ENCODE assay signal across 8 mouse cellular contexts in genomic region chr17:53387581-53388473, GRCm38 (mm10).
DNase-seq lines count a peak whose midpoint lies in the region; ATAC-seq lines count a peak whose summit lies in the region.

No protein-coding gene starts in this region.

- WGBS in midbrain, embryonic 11.5 days: 56% methylated on average over 6 of the region's 6 CpGs
- WGBS in midbrain, embryonic 10.5 days: 62% methylated on average over 6 of the region's 6 CpGs

- no peak overlapping the region for H3K9ac ChIP-seq in midbrain, embryonic 11.5 days (ENCODE audit: low read length)

- H3K9me3 ChIP-seq in midbrain, embryonic 11.5 days (ENCODE audit: control insufficient read depth, low read length): no peaks in the 10 kb centered on the region
- no peaks in the 10 kb centered on the region for H3K9me3 ChIP-seq in midbrain, embryonic 10.5 days (replicated peaks)

- no peak overlapping the region for H3K4me2 ChIP-seq in midbrain, embryonic 11.5 days

- peak; percentile 76; the same call in 1 of the 2 replicates for ATAC-seq in midbrain, embryonic 11.5 days (ENCODE audit: low FRiP score)
- ATAC-seq in granulocyte monocyte progenitor cell, adult 5-6 weeks (replicated peaks; ENCODE audit: poor library complexity, severe bottlenecking): 0 out of 2 replicates have a peak, but pooled peaks have one; percentile 22

- no peaks in the 10 kb centered on the region for H3K4me1 ChIP-seq in midbrain, embryonic 11.5 days (ENCODE audit: control insufficient read depth, insufficient read depth, low read length)
- no peaks in the 10 kb centered on the region for H3K4me1 ChIP-seq in midbrain, embryonic 10.5 days

- no peak overlapping the region for H3K4me3 ChIP-seq in midbrain, embryonic 11.5 days (ENCODE audit: low read depth, low read length)
- no peak overlapping the region for H3K4me3 ChIP-seq in midbrain, embryonic 10.5 days

- DNase-seq in cerebellum, postnatal 14 days: peak; percentile 10 to 40
- no peak for DNase-seq in cerebellum, adult 8-10 months
- peak; percentile 85 for DNase-seq in midbrain, embryonic 11.5 days (ENCODE audit: low spot score, missing footprints)
- no peak for DNase-seq in midbrain, embryonic 10.5 days (ENCODE audit: low spot score)
- peak; percentile 8 for DNase-seq in retina, postnatal 7 days (ENCODE audit: low read depth, low spot score)
- no peak for DNase-seq in thymus, postnatal 36 days
- DNase-seq in cerebellum, postnatal 36 days: no peak

- no peak overlapping the region for H3K27ac ChIP-seq in midbrain, embryonic 11.5 days (ENCODE audit: low read depth, low read length)
- no peak overlapping the region for H3K27ac ChIP-seq in midbrain, embryonic 10.5 days (replicated peaks)

- no peaks in the 10 kb centered on the region for H3K36me3 ChIP-seq in midbrain, embryonic 11.5 days (ENCODE audit: control insufficient read depth, insufficient read depth, low read length)
- no peaks in the 10 kb centered on the region for H3K36me3 ChIP-seq in midbrain, embryonic 10.5 days

- H3K27me3 ChIP-seq in midbrain, embryonic 11.5 days (ENCODE audit: control insufficient read depth, insufficient read depth, low read length): no peaks in the 10 kb centered on the region
- H3K27me3 ChIP-seq in midbrain, embryonic 10.5 days (ENCODE audit: low read depth, poor library complexity, severe bottlenecking): no peaks in the 10 kb centered on the region

Comparison
In these comparisons a context has a peak if more than half of its experiments do, and no peak if none do; other contexts are left out.
1. DNase-seq: peak in cerebellum, postnatal 14 days (2 of 2), midbrain, embryonic 11.5 days (single experiment) and retina, postnatal 7 days (single experiment); none in cerebellum, adult 8-10 months (single experiment), midbrain, embryonic 10.5 days (single experiment), thymus, postnatal 36 days (0 of 2) and cerebellum, postnatal 36 days (0 of 2).